Mouse (Mus musculus): ENCODE measurements at regions not wholly inside any gene's neighbourhood (a gene's known extent, or its start where the extent isn't known, plus 50 kb on each side); places are given as distances from the start of the nearest gene placed in this dataset.
A peak's percentile ranks its signal among the peaks of the same experiment; 100 is the strongest.

- no peak for DNase-seq (ENCODE audit: extremely low spot score in 1 of 2, low spot score in 1 of 2)
Measured at GRCm38 (mm10) chr1:91731703-91732102, 69.6 kb upstream of the Twist2 start.

GRCm38 (mm10) chr1:91732461-91732861 lies 68.8 kb upstream of the Twist2 start:
- peak in 1 of 2 experiments; percentile 20 for DNase-seq (ENCODE audit: extremely low spot score in 1 of 2, low spot score in 1 of 2)

DNA sequence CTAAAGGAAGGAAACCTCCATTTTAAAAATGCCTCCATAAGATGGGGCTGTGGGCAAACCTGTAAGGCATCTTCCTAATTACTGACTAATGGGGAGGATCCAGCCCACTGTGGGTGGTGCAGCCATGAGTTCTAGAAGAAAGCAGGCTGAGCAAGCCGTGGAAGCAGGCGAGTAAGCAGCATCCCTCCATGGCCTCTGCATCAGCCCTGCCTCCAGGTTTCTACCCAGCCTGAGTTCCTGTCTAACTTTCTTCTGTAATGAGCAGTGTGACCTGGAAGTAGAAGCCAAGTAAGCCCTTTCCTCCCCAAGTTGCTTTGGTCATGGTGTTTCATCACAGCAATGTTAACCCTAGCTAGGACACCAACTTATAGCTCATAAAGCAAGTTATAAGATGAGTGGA lies 66.5 kb upstream of the Twist2 start:
- no peak for DNase-seq (ENCODE audit: extremely low spot score in 1 of 2, low spot score in 1 of 2)

GRCm38 (mm10) chr1:91735436-91735835 lies 65.8 kb upstream of the Twist2 start:
- DNase-seq (ENCODE audit: extremely low spot score in 1 of 2, low spot score in 1 of 2): no peak

DNA sequence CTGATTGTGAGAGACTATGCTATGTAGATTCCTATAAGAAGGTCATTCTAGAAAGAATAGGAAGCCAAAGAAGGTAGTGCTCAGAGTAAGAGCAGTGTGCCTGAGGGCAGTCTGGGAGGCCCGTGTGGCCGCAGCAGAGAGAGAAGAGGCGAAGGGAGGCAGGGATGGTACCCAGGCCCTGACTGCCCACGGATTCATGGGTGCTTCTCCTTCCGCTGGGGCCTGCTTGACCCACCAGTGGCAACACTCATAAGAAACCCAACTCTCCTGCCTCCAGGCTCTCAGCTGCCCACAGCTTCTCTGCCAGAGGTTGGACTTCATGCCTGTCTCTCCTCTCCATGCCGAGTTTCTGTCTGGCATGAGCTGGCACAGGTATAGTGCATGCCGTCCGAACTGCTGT lies 60.6 kb upstream of the Twist2 start:
- no peak for DNase-seq (ENCODE audit: extremely low spot score in 1 of 2, low spot score in 1 of 2)

DNA sequence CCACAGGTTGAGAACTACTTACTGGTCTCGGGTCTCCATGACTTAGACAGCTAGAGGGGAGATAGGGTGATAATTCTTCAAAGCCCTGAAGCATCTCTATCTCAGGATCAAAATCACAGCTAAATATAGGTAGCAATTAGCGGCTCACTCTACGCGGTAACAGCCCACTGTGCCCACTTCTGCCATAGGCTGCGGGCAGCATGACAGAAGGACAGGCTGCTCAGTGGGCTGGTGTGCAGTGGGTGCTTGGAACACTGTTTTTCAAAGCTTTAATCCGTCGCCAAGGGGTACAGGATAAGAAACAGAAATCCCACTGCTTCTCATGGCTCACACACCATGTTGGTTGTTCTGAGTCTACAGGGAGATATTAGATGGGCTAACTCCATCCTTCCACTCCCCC lies 59.2 kb upstream of the Twist2 start:
- no peak for DNase-seq (ENCODE audit: extremely low spot score in 1 of 2, low spot score in 1 of 2)

DNA sequence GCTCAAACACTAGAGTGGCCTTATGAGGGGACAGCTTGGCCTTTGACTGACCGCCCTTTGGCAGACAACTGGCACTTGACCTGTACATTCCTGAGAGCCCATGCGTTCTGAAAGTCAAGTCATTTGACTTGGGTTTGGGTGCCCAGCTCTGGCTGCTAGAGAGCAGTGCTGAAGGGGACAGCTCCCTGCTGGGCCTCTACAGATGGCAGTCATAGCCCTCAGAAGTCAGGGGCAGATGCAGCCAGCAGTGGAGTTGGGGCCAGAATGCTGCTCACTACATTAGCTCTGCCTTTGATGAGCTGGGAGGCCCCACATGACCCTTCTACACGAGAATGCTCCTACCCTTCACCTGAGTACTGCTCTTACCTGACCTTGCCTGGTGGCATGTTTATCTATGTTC lies 58.3 kb upstream of the Twist2 start:
- DNase-seq (ENCODE audit: extremely low spot score in 1 of 2, low spot score in 1 of 2): no peak

GRCm38 (mm10) chr1:91744076-91744475 lies 57.2 kb upstream of the Twist2 start:
- DNase-seq (ENCODE audit: extremely low spot score in 1 of 2, low spot score in 1 of 2): no peak

DNA sequence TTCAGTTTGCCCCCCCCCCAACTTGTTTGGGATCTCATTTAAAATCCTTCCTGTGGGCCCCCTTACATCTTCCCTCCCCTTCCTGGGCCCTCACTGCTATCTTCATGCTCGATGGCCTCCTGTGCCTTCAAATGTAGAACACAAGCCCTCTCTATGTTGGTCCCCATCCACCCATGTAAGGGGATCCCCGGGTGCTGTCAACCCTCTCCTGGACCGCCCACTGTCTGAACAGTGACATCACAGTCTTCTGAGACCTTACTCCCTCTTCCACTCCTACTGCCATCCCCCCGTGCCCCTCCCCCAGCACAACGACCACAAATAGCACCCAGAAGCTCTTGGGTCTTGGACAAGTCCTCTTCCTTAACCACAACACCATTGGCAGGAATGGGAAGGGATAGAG lies 56.6 kb upstream of the Twist2 start:
- DNase-seq (ENCODE audit: extremely low spot score in 1 of 2, low spot score in 1 of 2): no peak

GRCm38 (mm10) chr1:91747583-91747982 lies 53.7 kb upstream of the Twist2 start:
- DNase-seq (ENCODE audit: extremely low spot score in 1 of 2, low spot score in 1 of 2): no peak
